Mouse (Mus musculus) cerebellum, adult 2 months (tissue): Measurements from ENCODE around the gene Qdpr.

ENCODE experiments used
- CTCF ChIP-seq: fragments of 200-500 bp; IDR thresholded peaks from 2 replicates; pipeline ENCODE4 v1.5.1; 2011; ENCODE audit warnings: low read depth, mild to moderate bottlenecking, control low read depth, low read length, moderate library complexity, borderline replicate concordance; ENCODE audit not compliant: insufficient read depth
- POLR2A ChIP-seq: fragments of 200-500 bp; IDR thresholded peaks from 2 replicates; pipeline ENCODE4 v1.6.1; 2011; ENCODE audit warnings: low read length, control low read depth, borderline replicate concordance; ENCODE audit not compliant: insufficient read depth

DNA sequence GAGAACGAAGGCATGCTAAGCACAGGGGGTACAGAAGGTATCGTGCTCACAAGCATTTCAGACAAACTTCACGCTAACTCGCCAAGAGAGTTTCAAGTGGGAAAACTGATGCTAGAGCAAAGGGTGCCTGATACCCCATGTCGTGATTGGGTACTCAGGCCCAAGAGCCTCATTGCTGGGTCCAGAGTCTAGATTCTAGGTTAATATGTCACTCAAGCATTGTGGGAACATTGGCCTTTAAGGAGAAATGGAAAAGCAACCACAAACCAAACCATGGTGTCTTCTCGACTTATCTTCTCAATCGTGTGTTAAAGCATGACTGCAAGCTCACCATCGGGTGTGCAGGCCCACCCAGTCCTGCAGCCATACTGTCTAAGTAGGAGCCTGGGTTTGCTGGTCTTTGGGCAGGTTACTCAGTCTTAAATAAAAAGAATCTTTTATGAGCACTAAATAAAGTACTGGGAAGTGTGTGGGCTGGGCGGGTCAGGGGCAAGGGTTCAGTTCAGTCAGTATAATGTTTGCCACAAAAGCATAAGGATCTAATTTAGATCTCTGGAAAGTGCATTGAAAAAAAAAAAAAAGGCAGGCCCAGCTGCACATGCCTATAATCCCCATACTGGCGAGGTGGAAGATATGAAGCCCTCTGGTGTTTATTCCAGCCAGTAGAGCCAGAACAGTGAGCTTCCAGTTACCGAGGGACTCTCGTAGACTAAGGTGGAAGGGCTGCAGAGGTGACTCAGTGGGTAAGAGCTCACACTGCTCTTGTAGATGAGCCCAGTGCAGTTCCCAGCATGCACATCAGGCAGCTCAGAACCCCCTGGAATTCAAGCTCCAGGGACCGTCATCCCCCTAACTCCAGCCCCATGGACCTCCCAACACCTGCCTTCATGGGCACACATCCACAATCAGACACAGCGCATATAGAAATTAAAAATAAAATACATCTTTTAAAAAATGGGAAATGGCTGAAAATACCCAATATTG is 13.8 kb downstream of the Qdpr start:
- TF ChIP-seq CTCF (no peak), POLR2A (no peak)
